Comparison of ENCODE assay signal across 23 mouse cellular contexts in the genomic region with DNA sequence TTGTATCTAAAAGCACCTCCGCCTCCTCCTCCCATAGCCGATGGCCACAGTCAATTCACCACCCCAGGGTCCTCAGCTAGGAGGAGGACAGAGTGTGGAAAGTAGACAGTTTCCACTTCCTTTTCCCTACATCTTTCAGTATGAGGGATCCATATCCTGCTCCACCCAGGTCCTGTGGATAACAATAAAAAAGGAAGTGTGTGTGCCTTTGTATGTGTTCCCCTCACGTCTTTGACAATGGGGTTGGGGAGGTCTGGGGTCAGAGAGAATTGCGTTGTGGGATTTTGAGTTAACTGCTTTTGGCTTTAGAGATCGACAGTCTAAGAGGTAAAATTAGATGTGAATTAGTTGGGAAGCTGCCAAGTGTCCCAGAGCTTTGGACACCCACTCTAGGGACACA. TPM values are rescaled to one million over a fixed set of nuclear protein-coding genes. Genes with fewer than 3 reads are reported as not detected.
DNase-seq lines count a peak whose midpoint lies in the region; ATAC-seq and TF ChIP-seq lines count a peak whose summit lies in the region.
"Had no signal": no experiment of that assay in that cellular context is flagged by ENCODE, and none has a peak within 500 bp of the region (broad histone marks: within the 10 kb centered on the region; RNA-seq: fewer than 3 reads in every experiment).

No protein-coding gene starts in this region.

- no peaks in the 10 kb centered on the region for H3K9me3 ChIP-seq in heart, embryonic 14.5 days (ENCODE audit: control insufficient read depth, low read length)
- no peaks in the 10 kb centered on the region for H3K9me3 ChIP-seq in lung, postnatal 0 days (ENCODE audit: low read length)
- H3K9me3 ChIP-seq: forebrain, embryonic 13.5 days; limb, embryonic 15.5 days; neural tube, embryonic 13.5 days had no signal

- WGBS in heart, embryonic 14.5 days, result 41% methylated on average over 5 of the region's 5 CpGs
- WGBS in lung, postnatal 0 days, result 45% methylated on average over 5 of the region's 5 CpGs

- ATAC-seq in heart, embryonic 14.5 days (ENCODE audit: insufficient number of reproducible peaks, insufficient read depth, low FRiP score, low read depth), result no peak
- peak; percentile 27 for ATAC-seq in lung, postnatal 0 days
- ATAC-seq: forebrain, embryonic 13.5 days; hindbrain, postnatal 0 days; midbrain, embryonic 16.5 days had no signal

- H3K27me3 ChIP-seq in heart, embryonic 14.5 days (ENCODE audit: control insufficient read depth, insufficient read depth, low read length), result no peaks in the 10 kb centered on the region
- H3K27me3 ChIP-seq in lung, postnatal 0 days (replicated peaks; ENCODE audit: insufficient read depth, low read length), result no peaks in the 10 kb centered on the region
- H3K27me3 ChIP-seq: limb, embryonic 15.5 days had no signal

- H3K9ac ChIP-seq in heart, embryonic 14.5 days (ENCODE audit: low read length), result peak overlapping the region; percentile 31; the same call in 1 of the 2 replicates
- no peak overlapping the region for H3K9ac ChIP-seq in lung, postnatal 0 days (replicated peaks; ENCODE audit: low read depth)
- H3K9ac ChIP-seq: forebrain, embryonic 13.5 days; limb, embryonic 15.5 days; liver, embryonic 14.5 days; neural tube, embryonic 13.5 days had no signal

- H3K4me3 ChIP-seq in heart, embryonic 14.5 days (ENCODE audit: control insufficient read depth in 1 of 2, insufficient read depth in 1 of 2, low read depth in 1 of 2, low read length in 2 of 2), result no peak overlapping the region
- no peak overlapping the region for H3K4me3 ChIP-seq in lung, postnatal 0 days (ENCODE audit: low read depth, low read length)
- H3K4me3 ChIP-seq: forebrain, embryonic 13.5 days; limb, embryonic 15.5 days; myocyte; neural tube, embryonic 13.5 days had no signal

- TF ChIP-seq CTCF in lung, postnatal 0 days (IDR thresholded peaks at IDR 0.05), result no peak

- H3K36me3 ChIP-seq in heart, embryonic 14.5 days (ENCODE audit: control insufficient read depth, insufficient read depth, low read length), result no peaks in the 10 kb centered on the region
- no peaks in the 10 kb centered on the region for H3K36me3 ChIP-seq in lung, postnatal 0 days (ENCODE audit: insufficient read depth, low read length)
- H3K36me3 ChIP-seq: limb, embryonic 15.5 days; neural tube, embryonic 13.5 days had no signal

- H3K27ac ChIP-seq in heart, embryonic 14.5 days (replicated peaks in 1 of 2; ENCODE audit: control insufficient read depth in 1 of 2, insufficient read depth in 1 of 2, low read depth in 2 of 2, low read length in 2 of 2), result peak overlapping the region; percentile 97
- H3K27ac ChIP-seq in lung, postnatal 0 days (ENCODE audit: low read length), result peak overlapping the region; percentile 27; the same call in 1 of the 2 replicates
- H3K27ac ChIP-seq: forebrain, embryonic 13.5 days; hindbrain, postnatal 0 days; limb, embryonic 15.5 days; liver, embryonic 14.5 days; neural tube, embryonic 13.5 days had no signal

- H3K4me2 ChIP-seq in heart, embryonic 14.5 days (ENCODE audit: low read length), result peak overlapping the region; percentile 25; the same call in 1 of the 2 replicates
- H3K4me2 ChIP-seq in lung, postnatal 0 days (replicated peaks; ENCODE audit: low read depth, low read length), result no peak overlapping the region
- H3K4me2 ChIP-seq: forebrain, embryonic 13.5 days; limb, embryonic 15.5 days; neural tube, embryonic 13.5 days had no signal

- peaks cover 42 to 51% of the 10 kb centered on the region in 2 experiments for H3K4me1 ChIP-seq in heart, embryonic 14.5 days (ENCODE audit: control insufficient read depth in 2 of 2, insufficient read depth in 2 of 2, low read length in 2 of 2)
- peaks cover 7% of the 10 kb centered on the region for H3K4me1 ChIP-seq in lung, postnatal 0 days (ENCODE audit: insufficient read depth, low read depth, low read length)

- intact Hi-C loops in heart, postnatal 14 days (cut with DNase I), result no loop called here

- DNase-seq in heart, postnatal 14 days, result no peak
- DNase-seq in lung, postnatal 0 days (ENCODE audit: low spot score), result peak; percentile 43
- no peak for DNase-seq in lung, postnatal 25 days (ENCODE audit: low spot score)
- peak; percentile 67 for DNase-seq in ES-CJ7 (ENCODE audit: low read depth, low spot score)
- DNase-seq in heart, postnatal 4 days, result peak; percentile 30
- no peak for DNase-seq in left cerebral cortex, adult 9 months (ENCODE audit: low spot score in 2 of 2)
- DNase-seq: B cell, adult 2 months; cerebellum, adult 9-10 months; kidney, adult 18-20 months; layer of hippocampus, adult 9-11 months; left cerebral cortex, postnatal 4 days; thymus, postnatal 25 days had no signal

- peak; percentile 84 for TF ChIP-seq EP300 in lung, postnatal 0 days (IDR thresholded peaks at IDR 0.05)

RNA-seq across cellular contexts. Expression of a gene that starts 3.3 kb away (rescaled TPM):
- 2.6 and 3.9 TPM in 2 replicates for polyA plus RNA-seq in heart, embryonic 14.5 days (2014; fragmentation: Nextera tagmentation; extraction: Ambion mirVana)
- 1 to 10 TPM; 6.0 to 7.8 TPM for total RNA-seq in heart, postnatal 14 days (2021)
- 3.7 and 3.8 TPM in 2 replicates for polyA plus RNA-seq in lung, postnatal 0 days (2015; fragmentation: Nextera tagmentation; extraction: Ambion mirVana)
- total RNA-seq in heart, postnatal 4 days (2021), result 10 to 100 TPM in 1 of 2 experiments, 1 to 10 TPM in 1; 10.0 to 10.3 TPM
- total RNA-seq: CH12.LX had no signal

RNA-seq across cellular contexts. Expression of a gene that starts 3.9 kb away (rescaled TPM):
- polyA plus RNA-seq in heart, embryonic 14.5 days (2014; fragmentation: Nextera tagmentation; extraction: Ambion mirVana), result 109 and 124 TPM in 2 replicates
- 100 to 1,000 TPM; 166 to 172 TPM for total RNA-seq in heart, postnatal 14 days (2021)
- polyA plus RNA-seq in lung, postnatal 0 days (2015; fragmentation: Nextera tagmentation; extraction: Ambion mirVana), result 25.8 and 33.9 TPM in 2 replicates
- total RNA-seq in heart, postnatal 4 days (2021), result 100 to 1,000 TPM; 196 to 210 TPM

RNA-seq across cellular contexts. Expression of a gene that starts 11.2 kb away (rescaled TPM):
- polyA plus RNA-seq in heart, embryonic 14.5 days (2014; fragmentation: Nextera tagmentation; extraction: Ambion mirVana), result 11.3 and 11.8 TPM in 2 replicates
- 10 to 100 TPM; 10.3 to 13.9 TPM for total RNA-seq in heart, postnatal 14 days (2021)
- 12.7 and 13.2 TPM in 2 replicates for polyA plus RNA-seq in lung, postnatal 0 days (2015; fragmentation: Nextera tagmentation; extraction: Ambion mirVana)
- total RNA-seq in heart, postnatal 4 days (2021), result 10 to 100 TPM; 15.7 to 16.7 TPM

RNA-seq across cellular contexts. Expression of a gene that starts 30.8 kb away (rescaled TPM):
- polyA plus RNA-seq in heart, embryonic 14.5 days (2014; fragmentation: Nextera tagmentation; extraction: Ambion mirVana), result 0.20 and 0.38 TPM in 2 replicates
- under 1 TPM; 0.26 to 0.88 TPM for total RNA-seq in heart, postnatal 14 days (2021)
- 1.1 and 1.3 TPM in 2 replicates for polyA plus RNA-seq in lung, postnatal 0 days (2015; fragmentation: Nextera tagmentation; extraction: Ambion mirVana)
- 1 to 10 TPM in 1 of 2 experiments, under 1 TPM in 1; 0.55 to 1.1 TPM for total RNA-seq in heart, postnatal 4 days (2021)
- total RNA-seq: gastrocnemius, adult 8-10 months; megakaryocyte-erythroid progenitor cell, adult 5-6 weeks had no signal

RNA-seq across cellular contexts. Expression of a gene that starts 31.0 kb away (rescaled TPM):
- polyA plus RNA-seq in heart, embryonic 14.5 days (2014; fragmentation: Nextera tagmentation; extraction: Ambion mirVana), result 23.5 and 27.0 TPM in 2 replicates
- total RNA-seq in heart, postnatal 14 days (2021), result 10 to 100 TPM; 29.5 to 30.1 TPM
- 31.2 and 31.6 TPM in 2 replicates for polyA plus RNA-seq in lung, postnatal 0 days (2015; fragmentation: Nextera tagmentation; extraction: Ambion mirVana)
- 10 to 100 TPM; 38.0 to 38.7 TPM for total RNA-seq in heart, postnatal 4 days (2021)

Comparison
In these comparisons a context has a peak if more than half of its experiments do, and no peak if none do; other contexts are left out.
1. DNase-seq: peak in lung, postnatal 0 days (single experiment), ES-CJ7 (single experiment) and heart, postnatal 4 days (single experiment); none in heart, postnatal 14 days (0 of 2), lung, postnatal 25 days (single experiment) and left cerebral cortex, adult 9 months (0 of 2).